Mouse (Mus musculus): ENCODE measurements around the gene Tada3. TPM values are rescaled to one million over a fixed set of nuclear protein-coding genes. Genes with fewer than 3 reads are reported as not detected.
"Not testable (repeated sequence)": the region's sequence is repeated elsewhere in the genome, so short reads cannot be mapped to it uniquely, and the experiment has no call there.

The Tada3 gene
- polyA plus RNA-seq, 1 experiment from 2014 or later: 56.3 TPM

DNA sequence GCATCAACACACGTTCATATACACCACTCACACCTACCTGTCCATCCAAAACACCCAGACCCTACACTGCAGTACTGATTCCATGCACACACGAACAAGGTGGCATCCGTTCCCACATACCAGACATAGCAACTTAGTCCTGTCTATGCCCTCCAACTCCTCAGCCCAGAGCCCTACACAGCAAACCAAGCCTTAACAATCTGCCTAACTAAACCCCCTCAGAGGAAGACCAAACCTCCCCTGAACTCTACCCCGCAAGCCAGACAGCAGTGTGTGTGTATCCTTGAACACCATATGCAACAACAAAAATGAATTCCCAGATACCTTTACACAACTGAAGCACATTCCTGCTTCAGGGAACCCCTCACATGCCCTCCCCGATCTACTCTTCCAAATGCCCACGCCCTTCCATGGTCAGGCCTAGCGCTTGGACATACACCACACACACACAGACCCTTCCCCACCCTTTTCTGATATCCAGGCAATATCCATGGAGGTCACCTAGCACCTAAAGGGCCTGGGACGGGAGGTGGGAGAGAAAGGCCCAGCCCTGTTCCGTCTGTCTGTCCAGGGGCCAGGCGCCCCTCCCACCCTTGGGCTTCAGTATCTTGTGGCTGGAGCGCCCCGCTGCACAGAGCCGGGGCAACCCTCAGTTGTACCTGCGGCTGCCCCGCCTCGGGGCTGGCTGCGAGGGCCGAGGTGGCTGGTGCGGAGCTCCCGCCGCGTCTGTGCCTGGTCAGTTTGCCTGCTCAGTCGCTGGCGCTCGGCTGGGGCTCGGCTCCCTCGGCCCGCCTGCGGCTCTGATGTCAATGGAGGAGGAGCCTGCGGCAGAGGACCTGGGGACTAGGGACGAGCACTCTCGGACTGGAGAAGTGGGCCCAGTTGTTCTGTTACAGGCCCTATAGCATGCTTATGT, 34.2 kb downstream of the Tada3 start, which contains the start of gene Camk1:
TSS of gene Camk1 (minus strand) at position 808 of the 916 bp plus-strand sequence.
- DNase-seq (ENCODE audit: low spot score) (peak; percentile 73), ATAC-seq (ENCODE audit: low FRiP score) (peak; percentile 78)
- H3K9me3 ChIP-seq (ENCODE audit: control insufficient read depth, low read length): no peaks in the 10 kb centered on the region
- H3K4me3 ChIP-seq (ENCODE audit: low read depth, low read length): peak within 1 kb of the TSS; percentile 54
- H3K27ac ChIP-seq (ENCODE audit: low read depth, low read length): no peak within 1 kb of the TSS
- no peaks in the 10 kb centered on the region for H3K36me3 ChIP-seq (ENCODE audit: control insufficient read depth, insufficient read depth, low read length)
- peak within 1 kb of the TSS; percentile 73 for H3K4me2 ChIP-seq (replicated peaks; ENCODE audit: low read depth, low read length)
- H3K4me1 ChIP-seq (replicated peaks; ENCODE audit: control insufficient read depth, insufficient read depth, low read length): no peaks in the 10 kb centered on the region
- H3K9ac ChIP-seq (ENCODE audit: low read depth, low read length): peak within 1 kb of the TSS; percentile 83
- WGBS: 16% methylated on average over 32 of the region's 32 CpGs
- H3K27me3 ChIP-seq (ENCODE audit: control insufficient read depth, insufficient read depth, low read length): no peaks in the 10 kb centered on the region

DNA sequence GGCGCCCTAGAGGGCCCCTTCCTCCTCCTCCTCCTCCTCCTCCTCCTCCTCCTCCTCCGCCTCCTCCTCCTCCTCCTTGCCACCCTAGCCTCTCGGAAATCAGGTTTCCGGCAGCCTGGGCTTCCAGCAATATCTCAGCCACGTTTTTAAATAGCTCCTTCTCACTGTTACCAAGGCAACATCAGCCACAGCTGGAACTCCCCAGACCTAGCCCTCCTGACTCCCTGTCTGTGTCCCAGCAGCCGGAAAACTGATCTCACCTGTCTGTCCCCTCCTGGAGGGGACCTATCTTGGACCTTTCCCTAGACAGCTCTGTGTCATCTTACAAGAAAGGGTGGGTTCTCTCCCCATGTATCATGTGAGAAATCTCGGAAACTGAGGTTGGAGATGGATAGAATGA, 35.4 kb downstream of the Tada3 start:
- Histone ChIP-seq H3K27me3 (ENCODE audit: control insufficient read depth, insufficient read depth, low read length) (no peaks in the 10 kb centered on the region), H3K4me3 (ENCODE audit: low read depth, low read length) (no peak overlapping the region), H3K9me3 (ENCODE audit: control insufficient read depth, low read length) (no peaks in the 10 kb centered on the region), H3K9ac (ENCODE audit: low read depth, low read length) (no peak overlapping the region), H3K4me2 (replicated peaks; ENCODE audit: low read depth, low read length) (no peak overlapping the region), H3K27ac (ENCODE audit: low read depth, low read length) (no peak overlapping the region), H3K4me1 (replicated peaks; ENCODE audit: control insufficient read depth, insufficient read depth, low read length) (no peaks in the 10 kb centered on the region), H3K36me3 (ENCODE audit: control insufficient read depth, insufficient read depth, low read length) (no peaks in the 10 kb centered on the region)
- 52% methylated on average over 4 of the region's 7 CpGs for WGBS
- DNase-seq (ENCODE audit: low spot score) (no peak), ATAC-seq (ENCODE audit: low FRiP score) (no peak)

DNA sequence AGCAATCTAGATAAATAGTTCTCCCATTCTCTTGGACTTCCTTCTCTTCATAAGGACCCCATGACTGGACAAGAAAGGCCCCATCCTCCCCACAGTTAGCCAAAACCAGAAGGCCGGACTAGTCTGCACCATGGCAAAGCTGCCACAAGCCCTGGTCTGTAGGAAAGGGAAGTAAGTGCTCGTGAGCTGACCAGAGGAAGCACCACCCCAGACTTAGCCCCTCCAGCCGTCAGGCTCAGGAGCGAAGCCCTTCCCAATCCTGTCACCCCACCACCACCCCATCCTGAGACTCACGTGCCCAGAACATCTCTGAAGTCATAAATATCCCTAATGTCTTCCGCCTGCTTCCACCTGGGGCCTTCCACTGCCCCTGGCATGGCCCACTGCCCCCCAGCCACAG, 36.1 kb downstream of the Tada3 start:
- Histone ChIP-seq H3K36me3 (ENCODE audit: control insufficient read depth, insufficient read depth, low read length) (no peaks in the 10 kb centered on the region), H3K4me2 (replicated peaks; ENCODE audit: low read depth, low read length) (no peak overlapping the region), H3K4me3 (ENCODE audit: low read depth, low read length) (no peak overlapping the region), H3K9ac (ENCODE audit: low read depth, low read length) (no peak overlapping the region), H3K4me1 (replicated peaks; ENCODE audit: control insufficient read depth, insufficient read depth, low read length) (no peaks in the 10 kb centered on the region), H3K27me3 (ENCODE audit: control insufficient read depth, insufficient read depth, low read length) (no peaks in the 10 kb centered on the region), H3K9me3 (ENCODE audit: control insufficient read depth, low read length) (no peaks in the 10 kb centered on the region), H3K27ac (ENCODE audit: low read depth, low read length) (no peak overlapping the region)
- DNase-seq (ENCODE audit: low spot score) (no peak), ATAC-seq (ENCODE audit: low FRiP score) (no peak)
- WGBS: 85% methylated on average over 6 of the region's 6 CpGs

GRCm38 (mm10) chr6:113336852-113337620, 40.6 kb downstream of the Tada3 start:
- no peak for ATAC-seq (ENCODE audit: low FRiP score)
- H3K4me1 ChIP-seq (replicated peaks; ENCODE audit: control insufficient read depth, insufficient read depth, low read length): no peaks in the 10 kb centered on the region
- no peaks in the 10 kb centered on the region for H3K27me3 ChIP-seq (ENCODE audit: control insufficient read depth, insufficient read depth, low read length)
- no peak overlapping the region for H3K4me2 ChIP-seq (replicated peaks; ENCODE audit: low read depth, low read length)
- H3K27ac ChIP-seq (ENCODE audit: low read depth, low read length): no peak overlapping the region
- H3K9ac ChIP-seq (ENCODE audit: low read depth, low read length): no peak overlapping the region
- no peak overlapping the region for H3K4me3 ChIP-seq (ENCODE audit: low read depth, low read length)
- no peak for DNase-seq (ENCODE audit: low spot score)
- no peaks in the 10 kb centered on the region for H3K9me3 ChIP-seq (ENCODE audit: control insufficient read depth, low read length)
- WGBS: 80% methylated on average over 8 of the region's 8 CpGs
- 0 out of 2 replicates have a peak, but pooled peaks cover 3% of the 10 kb centered on the region for H3K36me3 ChIP-seq (ENCODE audit: control insufficient read depth, insufficient read depth, low read length)

GRCm38 (mm10) chr6:113334216-113334615, 43.5 kb downstream of the Tada3 start:
- Histone ChIP-seq H3K4me3 (ENCODE audit: low read depth, low read length) (no peak overlapping the region), H3K9ac (ENCODE audit: low read depth, low read length) (no peak overlapping the region), H3K27ac (ENCODE audit: low read depth, low read length) (no peak overlapping the region), H3K27me3 (ENCODE audit: control insufficient read depth, insufficient read depth, low read length) (no peaks in the 10 kb centered on the region), H3K4me2 (replicated peaks; ENCODE audit: low read depth, low read length) (no peak overlapping the region), H3K9me3 (ENCODE audit: control insufficient read depth, low read length) (no peaks in the 10 kb centered on the region), H3K4me1 (replicated peaks; ENCODE audit: control insufficient read depth, insufficient read depth, low read length) (no peaks in the 10 kb centered on the region), H3K36me3 (ENCODE audit: control insufficient read depth, insufficient read depth, low read length) (0 out of 2 replicates have a peak, but pooled peaks cover 3% of the 10 kb centered on the region)
- WGBS: 81% methylated on average over 6 of the region's 6 CpGs
- ATAC-seq (ENCODE audit: low FRiP score) (no peak), DNase-seq (ENCODE audit: low spot score) (no peak)

DNA sequence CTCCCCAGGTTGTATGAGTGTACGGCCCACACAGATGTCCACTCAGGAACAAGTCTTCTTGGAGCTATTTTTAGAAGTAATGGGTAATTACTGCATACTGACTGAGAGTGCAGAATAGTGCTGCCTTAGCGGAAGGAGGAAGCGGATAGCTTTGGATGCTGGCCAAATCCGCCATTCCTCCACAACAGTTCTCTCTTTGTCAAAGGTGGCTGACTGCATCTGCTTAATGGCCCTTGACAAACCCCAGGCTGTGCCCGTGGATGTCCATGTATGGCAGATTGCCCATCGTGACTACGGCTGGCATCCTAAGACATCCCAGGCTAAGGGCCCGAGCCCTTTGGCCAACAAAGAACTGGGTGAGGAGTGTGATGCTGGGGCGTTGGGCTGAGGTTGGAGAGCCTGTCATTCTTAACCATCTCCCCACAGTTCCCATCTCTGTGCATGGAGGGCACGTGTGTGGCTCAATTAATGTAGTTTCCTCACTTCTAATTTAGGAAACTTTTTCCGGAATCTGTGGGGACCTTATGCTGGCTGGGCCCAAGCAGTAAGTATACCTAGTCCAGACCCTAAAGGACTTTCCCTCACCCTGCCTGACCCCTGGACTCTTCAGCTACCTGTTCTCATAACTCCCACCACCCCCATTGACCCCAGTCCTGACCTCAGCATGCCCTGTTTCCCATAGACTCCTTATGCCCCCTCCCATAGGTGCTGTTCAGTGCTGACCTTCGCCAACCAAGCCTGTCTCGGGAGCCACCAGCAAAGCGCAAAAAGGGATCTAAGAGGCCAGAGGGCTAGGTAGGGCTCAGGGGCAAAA, 44.3 kb downstream of the Tada3 start:
- Histone ChIP-seq H3K4me3 (ENCODE audit: low read depth, low read length) (no peak overlapping the region), H3K4me1 (replicated peaks; ENCODE audit: control insufficient read depth, insufficient read depth, low read length) (no peaks in the 10 kb centered on the region), H3K4me2 (replicated peaks; ENCODE audit: low read depth, low read length) (no peak overlapping the region), H3K9me3 (ENCODE audit: control insufficient read depth, low read length) (no peaks in the 10 kb centered on the region), H3K36me3 (ENCODE audit: control insufficient read depth, insufficient read depth, low read length) (0 out of 2 replicates have a peak, but pooled peaks cover 3% of the 10 kb centered on the region), H3K27ac (ENCODE audit: low read depth, low read length) (no peak overlapping the region), H3K9ac (ENCODE audit: low read depth, low read length) (no peak overlapping the region), H3K27me3 (ENCODE audit: control insufficient read depth, insufficient read depth, low read length) (no peaks in the 10 kb centered on the region)
- WGBS: 87% methylated on average over 14 of the region's 14 CpGs
- peak; percentile 22; the same call in 1 of the 2 replicates for ATAC-seq (ENCODE audit: low FRiP score)
- DNase-seq (ENCODE audit: low spot score): no peak

DNA sequence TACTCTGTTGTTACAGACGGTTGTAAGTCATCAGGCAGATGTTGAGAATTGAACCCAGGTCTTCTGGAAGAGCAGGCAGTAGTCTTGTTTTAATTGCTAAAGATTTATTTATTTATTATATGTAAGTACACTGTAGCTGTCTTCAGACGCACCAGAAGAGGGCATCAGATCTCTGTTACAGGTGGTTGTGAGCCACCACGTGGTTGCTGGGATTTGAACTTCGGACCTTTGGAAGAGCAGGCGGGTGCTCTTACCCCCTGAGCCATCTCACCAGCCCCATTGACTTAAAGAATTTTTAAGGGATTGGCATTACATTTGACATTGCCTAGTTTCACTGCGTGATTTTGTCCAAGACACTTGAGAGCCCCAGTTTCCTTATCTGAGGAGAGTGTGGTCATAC, 44.9 kb downstream of the Tada3 start:
- not testable (repeated sequence) for H3K9ac ChIP-seq (ENCODE audit: low read depth, low read length); ATAC-seq (ENCODE audit: low FRiP score); H3K36me3 ChIP-seq (ENCODE audit: control insufficient read depth, insufficient read depth, low read length); H3K4me2 ChIP-seq (replicated peaks; ENCODE audit: low read depth, low read length); H3K27ac ChIP-seq (ENCODE audit: low read depth, low read length); H3K27me3 ChIP-seq (ENCODE audit: control insufficient read depth, insufficient read depth, low read length); H3K9me3 ChIP-seq (ENCODE audit: control insufficient read depth, low read length); H3K4me3 ChIP-seq (ENCODE audit: low read depth, low read length); H3K4me1 ChIP-seq (replicated peaks; ENCODE audit: control insufficient read depth, insufficient read depth, low read length); DNase-seq (ENCODE audit: low spot score)
- WGBS: 70% methylated on average over 6 of the region's 6 CpGs

DNA sequence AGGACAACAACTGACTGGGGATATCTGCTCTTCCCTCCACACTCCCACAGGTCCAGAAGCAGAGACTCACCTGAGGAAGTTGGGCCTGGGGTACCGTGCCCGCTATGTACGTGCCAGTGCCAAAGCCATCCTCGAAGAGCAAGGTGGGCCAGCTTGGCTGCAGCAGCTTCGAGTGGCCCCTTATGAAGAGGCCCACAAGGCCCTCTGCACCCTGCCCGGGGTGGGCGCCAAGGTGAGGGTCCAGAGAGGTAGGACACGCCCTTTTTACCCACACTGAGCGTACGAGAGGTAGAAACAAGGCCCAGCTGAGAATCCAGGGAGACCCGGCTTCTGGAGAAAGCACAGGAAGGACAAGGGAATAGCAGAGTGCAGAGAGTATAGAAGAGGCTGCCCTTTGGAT, 46.0 kb downstream of the Tada3 start:
- ATAC-seq (ENCODE audit: low FRiP score) (no peak), DNase-seq (ENCODE audit: low spot score) (no peak)
- no peak overlapping the region for H3K9ac ChIP-seq (ENCODE audit: low read depth, low read length)
- no peaks in the 10 kb centered on the region for H3K27me3 ChIP-seq (ENCODE audit: control insufficient read depth, insufficient read depth, low read length)
- WGBS: 91% methylated on average over 11 of the region's 11 CpGs
- H3K36me3 ChIP-seq (ENCODE audit: control insufficient read depth, insufficient read depth, low read length): 0 out of 2 replicates have a peak, but pooled peaks cover 3% of the 10 kb centered on the region
- no peaks in the 10 kb centered on the region for H3K4me1 ChIP-seq (replicated peaks; ENCODE audit: control insufficient read depth, insufficient read depth, low read length)
- H3K27ac ChIP-seq (ENCODE audit: low read depth, low read length): no peak overlapping the region
- H3K9me3 ChIP-seq (ENCODE audit: control insufficient read depth, low read length): no peaks in the 10 kb centered on the region
- no peak overlapping the region for H3K4me3 ChIP-seq (ENCODE audit: low read depth, low read length)
- H3K4me2 ChIP-seq (replicated peaks; ENCODE audit: low read depth, low read length): no peak overlapping the region

Data from hindbrain, embryonic 11.5 days (tissue).